Mouse (Mus musculus): ENCODE data around the gene Nfya.

DNA sequence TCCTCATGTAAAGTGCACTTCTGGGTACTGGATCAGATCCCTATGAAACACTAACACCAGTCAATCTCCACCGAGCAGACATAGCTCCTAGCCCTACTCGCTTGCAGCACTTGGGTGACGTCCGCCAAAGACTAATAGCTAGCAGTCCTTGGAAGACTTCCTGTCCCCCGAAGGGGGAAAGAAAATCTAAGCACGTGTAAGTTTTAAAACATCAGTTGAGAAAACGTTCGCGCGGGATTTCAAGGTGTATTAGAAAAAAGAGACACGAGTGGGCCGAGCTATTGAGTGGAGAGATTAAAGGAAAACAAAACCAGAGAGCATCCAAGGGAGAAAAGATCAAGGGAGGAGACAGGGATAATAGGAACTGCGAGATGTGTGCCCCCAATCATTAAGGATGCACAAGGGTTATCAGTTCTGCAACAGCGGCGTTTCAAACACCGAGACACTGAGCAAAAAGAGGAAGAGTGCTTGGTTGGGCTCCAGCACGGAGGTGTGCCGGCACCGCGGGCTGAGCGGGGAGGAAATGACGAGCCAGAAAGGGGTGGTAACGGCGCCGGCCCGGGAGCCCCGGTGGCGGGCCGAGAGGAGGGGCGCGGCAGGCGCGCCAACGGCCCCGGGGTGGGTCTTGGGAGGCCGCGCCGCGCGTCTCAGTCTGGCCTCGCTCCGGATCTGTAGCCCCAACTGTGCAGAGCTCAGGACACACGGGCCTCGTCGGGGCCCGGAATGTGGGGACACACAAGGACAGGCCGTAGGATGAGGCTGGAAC, 997 bp downstream of the Nfya start:
- TF ChIP-seq CTCF (IDR thresholded peaks at IDR 0.05; ENCODE audit: borderline replicate concordance, extremely low read depth, insufficient read depth, insufficient read length) (no peak), POLR2A (IDR thresholded peaks at IDR 0.05; ENCODE audit: borderline replicate concordance, extremely low read depth, insufficient read depth, insufficient read length, poor library complexity, severe bottlenecking) (peak; percentile 63)
